Mouse (Mus musculus) heart, embryonic 13.5 days (tissue): ENCODE measurements around the gene Mgat3. TPM values are rescaled to one million over a fixed set of nuclear protein-coding genes. Genes with fewer than 3 reads are reported as not detected.

Experiments used
- ATAC-seq: fragments of 200-750 bp; cut with Nextera tagmentation; 2 replicates; pipeline ENCODE4 v1.8.0; 2017; ENCODE audit warnings: moderate TSS enrichment; ENCODE audit not compliant: insufficient number of reproducible peaks, low FRiP score, low TSS enrichment; ENCODE audit errors: extremely low read depth
- H3K27ac ChIP-seq: fragments of 300-500 bp; sonication (generic); replicated peaks from 2 replicates; pipeline ENCODE4 v1.5.1; 2015; ENCODE audit warnings: moderate library complexity, mild to moderate bottlenecking, inconsistent platforms
- H3K27me3 ChIP-seq: fragments of 300-500 bp; sonication (generic); replicated peaks from 2 replicates; pipeline ENCODE4 v1.6.1; 2015; ENCODE audit warnings: mild to moderate bottlenecking, inconsistent platforms
- H3K36me3 ChIP-seq: fragments of 300-500 bp; sonication (generic); 2 replicates; pipeline ENCODE4 v1.6.1; 2015; ENCODE audit warnings: mild to moderate bottlenecking, inconsistent platforms
- H3K4me1 ChIP-seq: fragments of 300-500 bp; sonication (generic); 2 replicates; pipeline ENCODE4 v1.6.1; 2015; ENCODE audit warnings: inconsistent platforms
- H3K4me2 ChIP-seq: fragments of 300-500 bp; sonication (generic); 2 replicates; pipeline ENCODE4 v1.6.1; 2015; ENCODE audit warnings: inconsistent platforms, mild to moderate bottlenecking, moderate library complexity
- H3K4me3 ChIP-seq: fragments of 300-500 bp; sonication (generic); 2 replicates; pipeline ENCODE4 v1.5.1; 2015; ENCODE audit warnings: moderate library complexity, mild to moderate bottlenecking, inconsistent platforms
- H3K9ac ChIP-seq: fragments of 300-500 bp; sonication (generic); 2 replicates; pipeline ENCODE4 v1.6.1; 2015; ENCODE audit warnings: inconsistent platforms, mild to moderate bottlenecking, moderate library complexity
- H3K9me3 ChIP-seq: fragments of 300-500 bp; sonication (generic); 2 replicates; pipeline ENCODE4 v1.6.1; 2016; ENCODE audit warnings: inconsistent platforms
- WGBS: fragments of 180-500 bp; shearing (Covaris S2); methylation state at CpG from one replicate; pipeline ENCODE4 v1.1.7; 2015; ENCODE audit warnings: mixed read lengths; 5-methylcytosine and 5-hydroxymethylcytosine counted together
- polyA plus RNA-seq: library from polyadenylated mRNA; unstranded; fragments of >200 nt; fragmentation: Nextera tagmentation; extraction: Ambion mirVana; gene quantifications from 2 replicates; pipeline ENCODE4 v1.2.1, GENCODE M21; 2015

The Mgat3 gene
- polyA plus RNA-seq, 1 experiment from 2014 or later = 1.2 TPM

GRCm38 (mm10) chr15:80255646-80256121 is 82.2 kb downstream of the Mgat3 start:
- Histone ChIP-seq H3K36me3 (peaks cover 65% of the 10 kb centered on the region), H3K4me3 (peak overlapping the region; percentile 100), H3K4me2 (peak overlapping the region; percentile 90), H3K9ac (peak overlapping the region; percentile 100), H3K4me1 (peaks cover 69% of the 10 kb centered on the region), H3K9me3 (no peaks in the 10 kb centered on the region), H3K27me3 (no peaks in the 10 kb centered on the region), H3K27ac (peak overlapping the region; percentile 100)
- under 1% methylated on average over 51 of the region's 51 CpGs for WGBS
- peak; percentile 43 for ATAC-seq

- H3K36me3 ChIP-seq = peaks cover 65% of the 10 kb centered on the region
Observed at GRCm38 (mm10) chr15:80256242-80256641, 82.7 kb downstream of the Mgat3 start.

GRCm38 (mm10) chr15:80256656-80257601 is 83.4 kb downstream of the Mgat3 start:
- Histone ChIP-seq H3K9me3 (no peaks in the 10 kb centered on the region), H3K4me3 (peak overlapping the region; percentile 100), H3K36me3 (peaks cover 60% of the 10 kb centered on the region), H3K27ac (peak overlapping the region; percentile 100), H3K4me1 (peaks cover 57% of the 10 kb centered on the region), H3K4me2 (peak overlapping the region; percentile 90), H3K27me3 (no peaks in the 10 kb centered on the region), H3K9ac (peak overlapping the region; percentile 100)
- WGBS = 55% methylated on average over 12 of the region's 12 CpGs
- no peak for ATAC-seq

More at GRCm38 (mm10) chr15:80256242-80256641, 82.7 kb downstream of the Mgat3 start:
- no peaks in the 10 kb centered on the region for H3K9me3 ChIP-seq
- peak overlapping the region; percentile 100 for H3K4me3 ChIP-seq
- ATAC-seq = no peak
- WGBS = 5% methylated on average over 16 of the region's 16 CpGs
- no peaks in the 10 kb centered on the region for H3K27me3 ChIP-seq
- peak overlapping the region; percentile 90 for H3K4me2 ChIP-seq
- peak overlapping the region; percentile 100 for H3K9ac ChIP-seq
- peaks cover 64% of the 10 kb centered on the region for H3K4me1 ChIP-seq
- peak overlapping the region; percentile 100 for H3K27ac ChIP-seq

GRCm38 (mm10) chr15:80257602-80258239 is 84.2 kb downstream of the Mgat3 start:
- H3K9me3 ChIP-seq = no peaks in the 10 kb centered on the region
- peak overlapping the region; percentile 100 for H3K9ac ChIP-seq
- no peaks in the 10 kb centered on the region for H3K27me3 ChIP-seq
- peak overlapping the region; percentile 100 for H3K4me3 ChIP-seq
- WGBS = 28% methylated on average over 4 of the region's 4 CpGs
- H3K4me2 ChIP-seq = peak overlapping the region; percentile 90
- peaks cover 53% of the 10 kb centered on the region for H3K4me1 ChIP-seq
- ATAC-seq = no peak
- peaks cover 53% of the 10 kb centered on the region for H3K36me3 ChIP-seq
- peak overlapping the region; percentile 100 for H3K27ac ChIP-seq

- Histone ChIP-seq H3K9me3 (no peaks in the 10 kb centered on the region), H3K4me1 (peaks cover 53% of the 10 kb centered on the region), H3K9ac (peak overlapping the region; percentile 100), H3K27me3 (no peaks in the 10 kb centered on the region), H3K4me2 (peak overlapping the region; percentile 90), H3K36me3 (peaks cover 49% of the 10 kb centered on the region), H3K27ac (peak overlapping the region; percentile 100), H3K4me3 (peak overlapping the region; percentile 100)
- WGBS = 54% methylated on average over 11 of the region's 11 CpGs
- no peak for ATAC-seq
Observed at GRCm38 (mm10) chr15:80258240-80259170, 85.0 kb downstream of the Mgat3 start.

GRCm38 (mm10) chr15:80259406-80260045 is 86.0 kb downstream of the Mgat3 start:
- H3K27ac ChIP-seq = peak overlapping the region; percentile 30; the same call in 1 of the 2 replicates
- peaks cover 49% of the 10 kb centered on the region for H3K36me3 ChIP-seq
- ATAC-seq = no peak
- H3K27me3 ChIP-seq = no peaks in the 10 kb centered on the region
- H3K4me3 ChIP-seq = no peak overlapping the region; the same call in 1 of the 2 replicates
- H3K4me1 ChIP-seq = peaks cover 47% of the 10 kb centered on the region
- no peak overlapping the region for H3K9ac ChIP-seq
- peak overlapping the region; percentile 90; the same call in 1 of the 2 replicates for H3K4me2 ChIP-seq
- WGBS = 77% methylated on average over 8 of the region's 8 CpGs
- H3K9me3 ChIP-seq = no peaks in the 10 kb centered on the region

GRCm38 (mm10) chr15:80260677-80261076 is 87.2 kb downstream of the Mgat3 start:
- Histone ChIP-seq H3K4me2 (no peak overlapping the region), H3K9me3 (no peaks in the 10 kb centered on the region), H3K36me3 (peaks cover 49% of the 10 kb centered on the region), H3K27me3 (no peaks in the 10 kb centered on the region), H3K9ac (no peak overlapping the region), H3K27ac (no peak overlapping the region), H3K4me3 (no peak overlapping the region), H3K4me1 (peaks cover 49% of the 10 kb centered on the region)
- 15% methylated on average over 3 of the region's 3 CpGs for WGBS
- ATAC-seq = no peak

GRCm38 (mm10) chr15:80261100-80261499 is 87.6 kb downstream of the Mgat3 start:
- 80% methylated on average over 7 of the region's 7 CpGs for WGBS
- H3K4me1 ChIP-seq = peaks cover 49% of the 10 kb centered on the region
- no peak overlapping the region for H3K27ac ChIP-seq
- ATAC-seq = no peak
- H3K9me3 ChIP-seq = no peaks in the 10 kb centered on the region
- H3K4me2 ChIP-seq = no peak overlapping the region
- H3K4me3 ChIP-seq = no peak overlapping the region
- no peak overlapping the region for H3K9ac ChIP-seq
- H3K36me3 ChIP-seq = peaks cover 47% of the 10 kb centered on the region
- no peaks in the 10 kb centered on the region for H3K27me3 ChIP-seq

- Histone ChIP-seq H3K4me1 (peaks cover 23% of the 10 kb centered on the region), H3K4me2 (peak within 1 kb of the TSS; percentile 89), H3K4me3 (peak within 1 kb of the TSS; percentile 91), H3K9me3 (no peaks in the 10 kb centered on the region), H3K36me3 (peaks cover 23% of the 10 kb centered on the region), H3K27me3 (peaks cover 3% of the 10 kb centered on the region; the same call in 1 of the 2 replicates), H3K27ac (peak within 1 kb of the TSS; percentile 67), H3K9ac (peak within 1 kb of the TSS; percentile 96)
- peak; percentile 84 for ATAC-seq
- under 1% methylated on average over 65 of the region's 66 CpGs for WGBS
Observed at GRCm38 (mm10) chr15:80263610-80264575, 90.4 kb downstream of the Mgat3 start, which contains the start of gene Rps19bp1. TSS of gene Rps19bp1 (minus strand) at chr15:80264315.
